Comparison of ENCODE assay signal across 8 mouse cellular contexts in the genomic region with DNA sequence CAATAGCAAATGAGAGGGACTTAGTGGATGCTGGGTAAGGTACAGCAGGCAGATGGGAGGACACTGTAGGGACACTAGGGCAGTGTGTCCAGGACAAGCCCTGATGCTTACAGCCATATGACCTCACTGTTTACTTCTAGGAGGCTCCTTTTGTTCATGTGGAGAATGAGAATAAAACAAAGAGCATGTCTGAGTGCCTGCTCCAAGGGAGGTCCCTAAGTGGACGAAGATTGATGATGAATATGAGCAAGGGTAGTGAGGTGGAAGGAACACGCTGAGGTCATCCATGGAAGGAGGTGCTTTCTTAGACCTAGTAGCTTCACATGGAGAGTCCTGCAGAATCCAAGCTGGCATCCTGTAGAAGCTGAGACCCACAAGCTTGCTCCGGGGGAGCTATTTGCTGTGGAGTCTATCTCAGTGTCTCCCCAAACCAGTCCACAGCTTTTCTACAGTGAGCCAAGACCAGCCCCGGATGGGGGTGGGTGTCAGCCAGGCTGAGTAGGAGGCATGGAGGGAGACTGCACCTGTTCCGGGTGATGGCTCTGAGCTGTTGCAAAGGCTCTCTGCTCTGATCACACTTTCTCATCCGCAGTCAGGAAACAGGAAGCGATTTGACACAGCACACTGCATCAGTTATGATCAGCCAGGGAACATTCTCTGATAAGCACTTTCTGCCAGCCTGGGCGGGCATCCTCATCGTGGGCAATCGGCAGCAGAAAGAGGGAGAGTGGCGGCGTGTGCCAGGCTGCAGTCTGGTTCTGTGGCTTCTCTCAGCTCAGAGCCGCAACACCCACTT.
DNase-seq lines count a peak whose midpoint lies in the region; ATAC-seq and TF ChIP-seq lines count a peak whose summit lies in the region.

No protein-coding gene starts in this region.

- no peaks in the 10 kb centered on the region for H3K27me3 ChIP-seq in cerebellum, adult 2 months (ENCODE audit: control insufficient read depth, insufficient read depth, low read length)
- no peaks in the 10 kb centered on the region for H3K27me3 ChIP-seq in hindbrain, embryonic 13.5 days
- H3K27me3 ChIP-seq in midbrain, postnatal 0 days (ENCODE audit: insufficient read depth, low read length) = no peaks in the 10 kb centered on the region
- no peaks in the 10 kb centered on the region for H3K27me3 ChIP-seq in heart, embryonic 12.5 days (replicated peaks)

- no peak for TF ChIP-seq CTCF in cerebellum, adult 2 months (IDR thresholded peaks at IDR 0.05; ENCODE audit: borderline replicate concordance, insufficient read depth, low read depth, low read length)
- TF ChIP-seq CTCF in midbrain, postnatal 0 days (IDR thresholded peaks at IDR 0.05) = no peak

- peaks cover 14% of the 10 kb centered on the region for H3K4me1 ChIP-seq in cerebellum, adult 2 months (ENCODE audit: control insufficient read depth, insufficient read depth, low read length)
- peaks cover 21% of the 10 kb centered on the region for H3K4me1 ChIP-seq in hindbrain, embryonic 13.5 days (replicated peaks)
- H3K4me1 ChIP-seq in midbrain, postnatal 0 days (ENCODE audit: insufficient read depth, low read length) = no peaks in the 10 kb centered on the region
- no peaks in the 10 kb centered on the region for H3K4me1 ChIP-seq in heart, embryonic 12.5 days (replicated peaks)

- no peak for TF ChIP-seq POLR2A in cerebellum, adult 2 months (IDR thresholded peaks at IDR 0.05; ENCODE audit: borderline replicate concordance, insufficient read depth, low read length)

- 0 out of 2 replicates have a peak overlapping the region, but pooled peaks have one; percentile 1 for H3K4me2 ChIP-seq in hindbrain, embryonic 13.5 days
- no peak overlapping the region for H3K4me2 ChIP-seq in midbrain, postnatal 0 days (ENCODE audit: low read depth, low read length, poor library complexity, severe bottlenecking)
- no peak overlapping the region for H3K4me2 ChIP-seq in heart, embryonic 12.5 days

- H3K4me3 ChIP-seq in cerebellum, adult 2 months (replicated peaks; ENCODE audit: insufficient read depth, low read depth, low read length) = no peak overlapping the region
- H3K4me3 ChIP-seq in hindbrain, embryonic 13.5 days = no peak overlapping the region
- no peak overlapping the region for H3K4me3 ChIP-seq in midbrain, postnatal 0 days (ENCODE audit: low read depth, low read length)
- no peak overlapping the region for H3K4me3 ChIP-seq in heart, embryonic 12.5 days

- no peaks in the 10 kb centered on the region for H3K9me3 ChIP-seq in hindbrain, embryonic 13.5 days
- H3K9me3 ChIP-seq in midbrain, postnatal 0 days (ENCODE audit: low read length) = no peaks in the 10 kb centered on the region
- no peaks in the 10 kb centered on the region for H3K9me3 ChIP-seq in heart, embryonic 12.5 days (replicated peaks)

- ATAC-seq in hindbrain, embryonic 13.5 days (ENCODE audit: low FRiP score) = peak; percentile 66
- ATAC-seq in midbrain, postnatal 0 days (ENCODE audit: low FRiP score) = 0 out of 2 replicates have a peak, but pooled peaks have one; percentile 16
- no peak for ATAC-seq in heart, embryonic 12.5 days (ENCODE audit: insufficient number of reproducible peaks, low FRiP score)

- H3K36me3 ChIP-seq in hindbrain, embryonic 13.5 days = no peaks in the 10 kb centered on the region
- H3K36me3 ChIP-seq in midbrain, postnatal 0 days (ENCODE audit: insufficient read depth, low read length) = no peaks in the 10 kb centered on the region
- H3K36me3 ChIP-seq in heart, embryonic 12.5 days = no peaks in the 10 kb centered on the region

- H3K27ac ChIP-seq in cerebellum, adult 2 months (ENCODE audit: insufficient read depth, low read length) = peak overlapping the region; percentile 4
- peak overlapping the region; percentile 80 for H3K27ac ChIP-seq in hindbrain, embryonic 13.5 days
- peak overlapping the region; percentile 39 for H3K27ac ChIP-seq in midbrain, postnatal 0 days (ENCODE audit: low read depth, low read length)
- no peak overlapping the region for H3K27ac ChIP-seq in heart, embryonic 12.5 days (ENCODE audit: poor library complexity, severe bottlenecking)

- H3K9ac ChIP-seq in hindbrain, embryonic 13.5 days = peak overlapping the region; percentile 5; the same call in 1 of the 2 replicates
- 0 out of 2 replicates have a peak overlapping the region, but pooled peaks have one; percentile 2 for H3K9ac ChIP-seq in midbrain, postnatal 0 days (replicated peaks; ENCODE audit: low read length, poor library complexity, severe bottlenecking)
- H3K9ac ChIP-seq in heart, embryonic 12.5 days = no peak overlapping the region

- peak; percentile 36 for DNase-seq in embryo, embryonic 10 days (ENCODE audit: low spot score)
- no peak for DNase-seq in embryo, embryonic 9.5 days (ENCODE audit: extremely low spot score)
- DNase-seq in cerebellum, adult 2 months = peak; percentile 49 to 51
- DNase-seq in midbrain, postnatal 0 days (ENCODE audit: low spot score) = peak; percentile 52
- DNase-seq in adrenal gland, postnatal 14 days = no peak
- no peak for DNase-seq in spleen, postnatal 10 days (ENCODE audit: low spot score in 2 of 2)

- WGBS in cerebellum, adult 2 months = 8% methylated on average over 13 of the region's 13 CpGs
- WGBS in hindbrain, embryonic 13.5 days = 61% methylated on average over 13 of the region's 13 CpGs
- WGBS in midbrain, postnatal 0 days = 63% methylated on average over 13 of the region's 13 CpGs
- 62% methylated on average over 13 of the region's 13 CpGs for WGBS in heart, embryonic 12.5 days

Comparison
In these comparisons a context has a peak if more than half of its experiments do, and no peak if none do; other contexts are left out.
1. DNase-seq: peak in embryo, embryonic 10 days (single experiment), cerebellum, adult 2 months (2 of 2) and midbrain, postnatal 0 days (single experiment); none in embryo, embryonic 9.5 days (single experiment), adrenal gland, postnatal 14 days (single experiment) and spleen, postnatal 10 days (0 of 2).